Mouse (Mus musculus) stomach, postnatal 0 days (tissue): ENCODE measurements around the gene Tns4. TPM values are rescaled to one million over a fixed set of nuclear protein-coding genes. Genes with fewer than 3 reads are reported as not detected.

Experiments
- ATAC-seq: fragments of 200-750 bp; cut with Nextera tagmentation; 2 replicates; pipeline ENCODE4 v1.8.0; 2017; ENCODE audit not compliant: low FRiP score, low TSS enrichment
- DNase-seq: peaks from one replicate; pipeline ENCODE4 v3.0.0-alpha.2; 2016; ENCODE audit warnings: low spot score
- H3K27ac ChIP-seq: fragments of 300-500 bp; sonication (generic); replicated peaks from 2 replicates; pipeline ENCODE4 v1.5.1; 2014; ENCODE audit warnings: mild to moderate bottlenecking, control low read depth
- H3K27me3 ChIP-seq: fragments of 300-500 bp; sonication (generic); 2 replicates; pipeline ENCODE4 v1.6.1; 2014; ENCODE audit warnings: low read length; ENCODE audit not compliant: control insufficient read depth, insufficient read depth
- H3K36me3 ChIP-seq: fragments of 300-500 bp; sonication (generic); 2 replicates; pipeline ENCODE4 v1.6.1; 2014; ENCODE audit warnings: low read length, mixed read lengths; ENCODE audit not compliant: control insufficient read depth, insufficient read depth
- H3K4me1 ChIP-seq: fragments of 300-500 bp; sonication (generic); replicated peaks from 2 replicates; pipeline ENCODE4 v1.6.1; 2014; ENCODE audit warnings: antibody characterized with exemption; ENCODE audit not compliant: control insufficient read depth, insufficient read depth
- H3K4me2 ChIP-seq: fragments of 300-500 bp; sonication (generic); replicated peaks from 2 replicates; pipeline ENCODE4 v1.6.1; 2014; ENCODE audit warnings: low read depth, mild to moderate bottlenecking, control low read depth, moderate library complexity
- H3K4me3 ChIP-seq: fragments of 300-500 bp; sonication (generic); 2 replicates; pipeline ENCODE4 v1.5.1; 2014; ENCODE audit warnings: low read depth, low read length, control low read depth
- H3K9ac ChIP-seq: fragments of 300-500 bp; sonication (generic); 2 replicates; pipeline ENCODE4 v1.6.1; 2014; ENCODE audit warnings: mild to moderate bottlenecking, low read length, control low read depth, mixed read lengths
- H3K9me3 ChIP-seq: fragments of 300-500 bp; sonication (generic); 2 replicates; pipeline ENCODE4 v1.6.1; 2016; ENCODE audit warnings: low read length; ENCODE audit not compliant: control insufficient read depth
- CTCF ChIP-seq: IDR thresholded peaks from 2 replicates; pipeline ENCODE4 v1.5.1; 2016; ENCODE audit warnings: antibody characterized with exemption, low read depth, mild to moderate bottlenecking, moderate library complexity
- EP300 ChIP-seq: optimal IDR thresholded peaks from 2 replicates; pipeline ENCODE3; 2016; ENCODE audit warnings: antibody characterized with exemption
- WGBS: fragments of 180-500 bp; shearing (Covaris S2); extraction: QIAGEN DNeasy Blood & Tissue Kit; methylation state at CpG from one replicate; pipeline ENCODE4 v1.1.7; 2014; 5-methylcytosine and 5-hydroxymethylcytosine counted together
- polyA plus RNA-seq: library from polyadenylated mRNA; unstranded; fragments of >200 nt; fragmentation: Nextera tagmentation; extraction: Ambion mirVana; gene quantifications from 2 replicates; pipeline ENCODE4 v1.2.1, GENCODE M21; 2015

Tns4 gene
- polyA plus RNA-seq, 1 experiment from 2014 or later: 0.82 TPM

- no peak for TF ChIP-seq CTCF
- TF ChIP-seq EP300: no peak
- DNase-seq (no peak), ATAC-seq (no peak)
- no peak overlapping the region for H3K9ac ChIP-seq
- H3K4me1 ChIP-seq: no peaks in the 10 kb centered on the region
- H3K4me3 ChIP-seq: no peak overlapping the region
- H3K9me3 ChIP-seq: no peaks in the 10 kb centered on the region
- H3K4me2 ChIP-seq: no peak overlapping the region
- no peaks in the 10 kb centered on the region for H3K36me3 ChIP-seq
- 76% methylated on average over 7 of the region's 7 CpGs for WGBS
- H3K27me3 ChIP-seq: no peaks in the 10 kb centered on the region
- no peak overlapping the region for H3K27ac ChIP-seq
Observed at GRCm38 (mm10) chr11:99062661-99063060, 26.4 kb downstream of the Tns4 start.

DNA sequence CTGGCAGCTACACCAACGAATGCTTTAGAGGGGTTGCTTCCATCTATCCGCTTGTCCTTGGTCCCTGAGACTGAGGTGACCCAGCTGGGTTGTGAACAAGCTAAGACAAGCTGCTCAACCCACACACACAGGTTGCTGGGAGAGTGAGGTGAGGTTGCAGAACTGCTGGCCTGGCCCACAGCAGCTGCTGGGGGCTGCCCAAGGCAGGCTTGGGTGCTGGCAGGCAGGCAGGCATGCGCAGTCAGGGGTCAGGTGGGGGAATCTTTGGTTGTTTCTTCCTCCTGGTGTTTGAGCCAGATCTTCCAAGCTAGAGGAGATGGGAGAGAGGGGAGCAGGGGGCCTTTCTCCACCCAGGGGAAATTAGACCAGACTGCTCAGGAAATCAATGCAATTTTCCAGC lies 28.7 kb downstream of the Tns4 start:
- no peaks in the 10 kb centered on the region for H3K27me3 ChIP-seq
- DNase-seq (no peak), ATAC-seq (no peak)
- no peak overlapping the region for H3K4me2 ChIP-seq
- H3K9me3 ChIP-seq: no peaks in the 10 kb centered on the region
- 0 out of 2 replicates have a peak overlapping the region, but pooled peaks have one; percentile 18 for H3K9ac ChIP-seq
- no peak overlapping the region for H3K4me3 ChIP-seq
- 60% methylated on average over 3 of the region's 3 CpGs for WGBS
- peak overlapping the region; percentile 53 for H3K27ac ChIP-seq
- H3K4me1 ChIP-seq: no peaks in the 10 kb centered on the region
- TF ChIP-seq EP300 (no peak), CTCF (no peak)
- H3K36me3 ChIP-seq: no peaks in the 10 kb centered on the region

GRCm38 (mm10) chr11:99055571-99056452 lies 33.3 kb downstream of the Tns4 start:
- TF ChIP-seq CTCF (no peak), EP300 (no peak)
- H3K4me2 ChIP-seq: no peak overlapping the region
- no peaks in the 10 kb centered on the region for H3K4me1 ChIP-seq
- 23% methylated on average over 8 of the region's 8 CpGs for WGBS
- H3K9ac ChIP-seq: no peak overlapping the region
- no peak overlapping the region for H3K4me3 ChIP-seq
- H3K36me3 ChIP-seq: peaks cover 5% of the 10 kb centered on the region; the same call in 1 of the 2 replicates
- peak overlapping the region; percentile 56 for H3K27ac ChIP-seq
- peak; percentile 65; the same call in 1 of the 2 replicates for ATAC-seq
- no peak for DNase-seq
- no peaks in the 10 kb centered on the region for H3K27me3 ChIP-seq
- no peaks in the 10 kb centered on the region for H3K9me3 ChIP-seq

DNA sequence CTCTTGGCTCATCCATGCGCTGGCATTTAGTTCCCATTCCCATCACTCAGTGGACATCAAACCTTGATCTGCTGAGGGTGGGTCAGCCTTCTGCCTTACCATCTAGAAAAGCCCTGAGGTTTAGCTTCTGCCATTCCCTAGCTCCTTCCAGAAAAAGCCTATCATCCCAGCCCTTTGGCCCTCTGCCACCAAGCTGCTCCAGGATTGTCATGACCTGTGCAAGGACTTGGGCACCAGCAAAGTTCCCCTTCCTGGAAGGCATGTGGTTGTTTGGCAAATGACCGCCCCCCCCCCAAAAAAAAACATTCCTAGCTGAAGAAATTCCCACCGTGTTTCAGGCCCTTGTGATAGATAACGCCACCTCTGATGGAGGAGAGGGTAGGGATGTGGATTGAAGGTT lies 34.0 kb downstream of the Tns4 start:
- Histone ChIP-seq H3K9ac (no peak overlapping the region), H3K4me3 (no peak overlapping the region), H3K9me3 (no peaks in the 10 kb centered on the region), H3K27ac (peak overlapping the region; percentile 56), H3K27me3 (no peaks in the 10 kb centered on the region), H3K4me1 (no peaks in the 10 kb centered on the region), H3K36me3 (peaks cover 5% of the 10 kb centered on the region; the same call in 1 of the 2 replicates), H3K4me2 (no peak overlapping the region)
- WGBS: 43% methylated on average over 4 of the region's 4 CpGs
- DNase-seq (no peak), ATAC-seq (no peak)
- no peak for TF ChIP-seq CTCF
- no peak for TF ChIP-seq EP300

DNA sequence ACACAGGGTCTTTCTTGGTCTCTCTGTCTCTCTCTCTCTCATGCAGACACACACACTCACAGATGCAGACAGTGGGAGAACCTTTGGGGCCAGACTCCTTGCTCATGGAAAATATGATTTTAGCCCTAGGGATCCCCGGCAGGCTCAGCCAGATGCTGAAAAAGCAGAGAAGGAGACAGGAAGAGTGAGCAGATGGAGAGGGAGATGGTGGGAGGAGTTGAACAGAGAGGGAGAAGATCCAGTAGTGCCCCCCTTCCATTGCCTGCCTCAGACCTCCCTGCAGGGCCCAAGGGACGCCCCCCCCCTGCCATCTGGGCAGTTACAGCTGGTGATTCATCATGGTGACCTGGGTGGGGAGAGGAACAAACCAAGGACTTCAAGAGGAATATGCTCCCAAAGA lies 41.5 kb downstream of the Tns4 start:
- H3K4me2 ChIP-seq: no peak overlapping the region; the same call in 1 of the 2 replicates
- WGBS: 37% methylated on average over 2 of the region's 2 CpGs
- no peaks in the 10 kb centered on the region for H3K4me1 ChIP-seq
- H3K27me3 ChIP-seq: no peaks in the 10 kb centered on the region
- H3K36me3 ChIP-seq: peaks cover 18% of the 10 kb centered on the region
- peak overlapping the region; percentile 23 for H3K9ac ChIP-seq
- TF ChIP-seq CTCF (no peak), EP300 (no peak)
- ATAC-seq (peak; percentile 25; the same call in 1 of the 2 replicates), DNase-seq (no peak)
- no peaks in the 10 kb centered on the region for H3K9me3 ChIP-seq
- H3K27ac ChIP-seq: peak overlapping the region; percentile 81
- H3K4me3 ChIP-seq: no peak overlapping the region

GRCm38 (mm10) chr11:99047120-99047519 lies 42.0 kb downstream of the Tns4 start:
- H3K36me3 ChIP-seq: peaks cover 17% of the 10 kb centered on the region
- H3K27me3 ChIP-seq: no peaks in the 10 kb centered on the region
- DNase-seq (peak; percentile 55), ATAC-seq (peak; percentile 58; the same call in 1 of the 2 replicates)
- peak overlapping the region; percentile 23; the same call in 1 of the 2 replicates for H3K9ac ChIP-seq
- no peaks in the 10 kb centered on the region for H3K4me1 ChIP-seq
- no peak overlapping the region for H3K4me3 ChIP-seq
- peak overlapping the region; percentile 27; the same call in 1 of the 2 replicates for H3K4me2 ChIP-seq
- no peak for TF ChIP-seq CTCF
- peak; percentile 47 for TF ChIP-seq EP300
- 31% methylated on average over 5 of the region's 5 CpGs for WGBS
- peak overlapping the region; percentile 81 for H3K27ac ChIP-seq
- no peaks in the 10 kb centered on the region for H3K9me3 ChIP-seq
